Mouse (Mus musculus) heart, embryonic 16.5 days (tissue): ENCODE measurements around the gene Ppp1r14a. TPM values are rescaled to one million over a fixed set of nuclear protein-coding genes. Genes with fewer than 3 reads are reported as not detected.

Experiments used
- ATAC-seq: fragments of 200-750 bp; cut with Nextera tagmentation; replicated peaks from 2 replicates; pipeline ENCODE4 v1.8.0; 2017; ENCODE audit warnings: moderate number of reproducible peaks; ENCODE audit not compliant: insufficient read depth, low FRiP score; ENCODE audit errors: extremely low read depth
- H3K27ac ChIP-seq: fragments of 300-500 bp; sonication (generic); 2 replicates; pipeline ENCODE4 v1.5.1; 2014; ENCODE audit warnings: mild to moderate bottlenecking, low read length, control low read depth, moderate library complexity
- H3K27me3 ChIP-seq: fragments of 300-500 bp; sonication (generic); 2 replicates; pipeline ENCODE4 v1.6.1; 2014; ENCODE audit warnings: low read length, mixed read lengths; ENCODE audit not compliant: control insufficient read depth, insufficient read depth
- H3K36me3 ChIP-seq: fragments of 300-500 bp; sonication (generic); 2 replicates; pipeline ENCODE4 v1.6.1; 2014; ENCODE audit not compliant: control insufficient read depth, insufficient read depth
- H3K4me1 ChIP-seq: fragments of 300-500 bp; sonication (generic); 2 replicates; pipeline ENCODE4 v1.6.1; 2014; ENCODE audit warnings: low read length, mixed read lengths; ENCODE audit not compliant: control insufficient read depth, insufficient read depth
- H3K4me2 ChIP-seq: fragments of 300-500 bp; sonication (generic); 2 replicates; pipeline ENCODE4 v1.6.1; 2014; ENCODE audit warnings: low read depth, mild to moderate bottlenecking, control low read depth, low read length
- H3K4me3 ChIP-seq: fragments of 300-500 bp; sonication (generic); 2 replicates; pipeline ENCODE4 v1.5.1; 2014; ENCODE audit warnings: mild to moderate bottlenecking, control low read depth, low read length
- H3K9ac ChIP-seq: fragments of 300-500 bp; sonication (generic); 2 replicates; pipeline ENCODE4 v1.6.1; 2014; ENCODE audit warnings: low read length, control low read depth
- H3K9me3 ChIP-seq: fragments of 300-500 bp; sonication (generic); replicated peaks from 2 replicates; pipeline ENCODE4 v1.6.1; 2016; ENCODE audit warnings: low read length; ENCODE audit not compliant: control insufficient read depth
- WGBS: fragments of 180-500 bp; shearing (Covaris S2); extraction: QIAGEN DNeasy Blood & Tissue Kit; methylation state at CpG from one replicate; pipeline ENCODE4 v1.1.7; 2014; 5-methylcytosine and 5-hydroxymethylcytosine counted together
- polyA plus RNA-seq: library from polyadenylated mRNA; unstranded; fragments of >200 nt; fragmentation: Nextera tagmentation; extraction: Ambion mirVana; gene quantifications from 2 replicates; pipeline ENCODE4 v1.2.1, GENCODE M21; 2015

Ppp1r14a gene
- polyA plus RNA-seq, 1 experiment from 2014 or later, result 14.2 TPM

GRCm38 (mm10) chr7:29305263-29305988, 16.3 kb downstream of the Ppp1r14a start:
- Histone ChIP-seq H3K27me3 (peaks cover 59% of the 10 kb centered on the region), H3K36me3 (no peaks in the 10 kb centered on the region), H3K9ac (0 out of 2 replicates have a peak overlapping the region, but pooled peaks have one; percentile 16), H3K9me3 (no peaks in the 10 kb centered on the region), H3K4me1 (peaks cover 27% of the 10 kb centered on the region), H3K27ac (no peak overlapping the region), H3K4me2 (peak overlapping the region; percentile 91), H3K4me3 (peak overlapping the region; percentile 61)
- WGBS, result 27% methylated on average over 9 of the region's 9 CpGs
- no peak for ATAC-seq

GRCm38 (mm10) chr7:29306108-29306507, 17.0 kb downstream of the Ppp1r14a start:
- H3K4me1 ChIP-seq, result peaks cover 27% of the 10 kb centered on the region
- no peak overlapping the region for H3K4me3 ChIP-seq
- WGBS, result 56% methylated on average over 7 of the region's 7 CpGs
- H3K36me3 ChIP-seq, result no peaks in the 10 kb centered on the region
- no peak overlapping the region for H3K9ac ChIP-seq
- ATAC-seq, result no peak
- peaks cover 66% of the 10 kb centered on the region for H3K27me3 ChIP-seq
- H3K27ac ChIP-seq, result no peak overlapping the region
- no peak overlapping the region for H3K4me2 ChIP-seq
- no peaks in the 10 kb centered on the region for H3K9me3 ChIP-seq

DNA sequence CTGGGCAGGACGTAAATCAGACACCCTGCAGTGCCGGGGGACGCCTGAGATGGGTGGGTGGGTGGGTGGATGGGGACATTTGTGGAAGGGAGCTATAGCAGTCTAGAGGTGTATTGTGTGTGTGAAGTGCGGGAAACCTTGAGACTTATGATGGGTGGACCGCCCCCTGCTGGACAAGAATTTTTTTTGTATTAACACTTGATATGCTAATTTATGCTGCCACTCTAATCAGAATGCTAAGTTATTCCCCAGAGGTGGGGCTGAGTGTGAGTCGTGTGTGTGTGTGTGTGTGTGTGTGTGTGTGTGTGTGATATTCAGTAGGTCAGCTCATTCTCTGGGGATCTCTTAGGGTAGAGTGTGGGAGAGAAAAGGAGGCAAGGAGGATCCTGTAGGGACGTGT, 17.5 kb downstream of the Ppp1r14a start:
- H3K4me3 ChIP-seq, result no peak overlapping the region
- H3K27ac ChIP-seq, result no peak overlapping the region
- H3K9me3 ChIP-seq, result no peaks in the 10 kb centered on the region
- no peak overlapping the region for H3K4me2 ChIP-seq
- H3K4me1 ChIP-seq, result peaks cover 27% of the 10 kb centered on the region
- H3K36me3 ChIP-seq, result no peaks in the 10 kb centered on the region
- H3K9ac ChIP-seq, result no peak overlapping the region
- ATAC-seq, result no peak
- peaks cover 71% of the 10 kb centered on the region for H3K27me3 ChIP-seq
- WGBS, result 29% methylated on average over 7 of the region's 7 CpGs

- peak overlapping the region; percentile 71 for H3K9ac ChIP-seq
- peaks cover 64% of the 10 kb centered on the region for H3K27me3 ChIP-seq
- H3K9me3 ChIP-seq, result no peaks in the 10 kb centered on the region
- no peak overlapping the region for H3K27ac ChIP-seq
- H3K4me3 ChIP-seq, result peak overlapping the region; percentile 72
- peak overlapping the region; percentile 99 for H3K4me2 ChIP-seq
- H3K4me1 ChIP-seq, result peaks cover 27% of the 10 kb centered on the region
- 1% methylated on average over 42 of the region's 42 CpGs for WGBS
- peak; percentile 87 for ATAC-seq
- H3K36me3 ChIP-seq, result no peaks in the 10 kb centered on the region
Observed at GRCm38 (mm10) chr7:29307350-29308104, 18.4 kb downstream of the Ppp1r14a start.

GRCm38 (mm10) chr7:29309221-29309721, 20.2 kb downstream of the Ppp1r14a start:
- Histone ChIP-seq H3K4me1 (peaks cover 23% of the 10 kb centered on the region), H3K36me3 (no peaks in the 10 kb centered on the region), H3K27ac (no peak overlapping the region), H3K4me3 (peak overlapping the region; percentile 53), H3K9me3 (no peaks in the 10 kb centered on the region), H3K27me3 (peaks cover 47% of the 10 kb centered on the region), H3K9ac (peak overlapping the region; percentile 44), H3K4me2 (peak overlapping the region; percentile 80)
- ATAC-seq, result no peak
- WGBS, result under 1% methylated on average over 36 of the region's 36 CpGs

DNA sequence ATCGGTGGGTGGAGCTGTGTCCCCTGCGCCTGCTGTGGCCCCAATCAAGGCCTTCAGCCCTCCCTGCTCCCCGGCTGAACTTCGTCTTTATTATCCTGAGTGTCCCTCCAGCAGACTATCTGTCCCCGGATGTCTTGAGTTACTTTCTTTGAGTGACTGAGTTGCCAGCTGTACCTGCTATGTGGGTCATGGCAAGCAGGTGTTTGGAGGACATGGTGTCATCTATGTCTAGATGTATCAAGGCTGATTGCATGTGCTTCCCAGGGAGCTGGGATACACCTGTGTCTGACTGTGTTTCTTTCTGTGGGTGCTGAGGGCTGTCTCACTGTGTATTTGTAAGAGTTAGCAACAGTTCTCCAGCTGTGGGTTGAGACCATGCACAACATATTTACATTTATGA, 20.6 kb downstream of the Ppp1r14a start:
- 6% methylated on average over 5 of the region's 5 CpGs for WGBS
- Histone ChIP-seq H3K9me3 (no peaks in the 10 kb centered on the region), H3K9ac (peak overlapping the region; percentile 44), H3K36me3 (no peaks in the 10 kb centered on the region), H3K27ac (no peak overlapping the region), H3K4me3 (peak overlapping the region; percentile 53), H3K4me2 (peak overlapping the region; percentile 80), H3K4me1 (peaks cover 19% of the 10 kb centered on the region), H3K27me3 (peaks cover 42% of the 10 kb centered on the region)
- ATAC-seq, result no peak

DNA sequence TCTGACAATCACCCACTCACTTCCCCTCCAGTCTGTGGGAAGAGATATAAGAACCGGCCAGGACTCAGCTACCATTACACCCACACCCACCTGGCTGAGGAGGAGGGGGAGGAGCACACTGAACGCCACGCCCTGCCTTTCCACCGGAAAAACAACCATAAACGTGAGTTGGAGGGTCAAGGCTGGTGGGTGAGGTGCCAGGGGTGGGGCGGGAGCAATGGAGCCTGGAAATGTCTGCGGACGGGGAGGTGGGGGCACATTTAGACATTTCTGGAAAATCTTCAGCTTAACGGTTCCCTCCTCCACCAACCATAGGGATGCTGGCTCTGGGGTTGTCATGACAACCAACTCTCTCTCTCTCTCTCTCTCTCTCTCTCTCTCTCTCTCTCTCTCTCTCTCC, 23.9 kb downstream of the Ppp1r14a start:
- H3K9ac ChIP-seq, result no peak overlapping the region
- no peak overlapping the region for H3K27ac ChIP-seq
- H3K27me3 ChIP-seq, result peaks cover 32% of the 10 kb centered on the region
- no peak overlapping the region for H3K4me2 ChIP-seq
- no peak overlapping the region for H3K4me3 ChIP-seq
- WGBS, result 54% methylated on average over 9 of the region's 9 CpGs
- H3K36me3 ChIP-seq, result no peaks in the 10 kb centered on the region
- H3K9me3 ChIP-seq, result no peaks in the 10 kb centered on the region
- no peak for ATAC-seq
- peaks cover 22% of the 10 kb centered on the region for H3K4me1 ChIP-seq

DNA sequence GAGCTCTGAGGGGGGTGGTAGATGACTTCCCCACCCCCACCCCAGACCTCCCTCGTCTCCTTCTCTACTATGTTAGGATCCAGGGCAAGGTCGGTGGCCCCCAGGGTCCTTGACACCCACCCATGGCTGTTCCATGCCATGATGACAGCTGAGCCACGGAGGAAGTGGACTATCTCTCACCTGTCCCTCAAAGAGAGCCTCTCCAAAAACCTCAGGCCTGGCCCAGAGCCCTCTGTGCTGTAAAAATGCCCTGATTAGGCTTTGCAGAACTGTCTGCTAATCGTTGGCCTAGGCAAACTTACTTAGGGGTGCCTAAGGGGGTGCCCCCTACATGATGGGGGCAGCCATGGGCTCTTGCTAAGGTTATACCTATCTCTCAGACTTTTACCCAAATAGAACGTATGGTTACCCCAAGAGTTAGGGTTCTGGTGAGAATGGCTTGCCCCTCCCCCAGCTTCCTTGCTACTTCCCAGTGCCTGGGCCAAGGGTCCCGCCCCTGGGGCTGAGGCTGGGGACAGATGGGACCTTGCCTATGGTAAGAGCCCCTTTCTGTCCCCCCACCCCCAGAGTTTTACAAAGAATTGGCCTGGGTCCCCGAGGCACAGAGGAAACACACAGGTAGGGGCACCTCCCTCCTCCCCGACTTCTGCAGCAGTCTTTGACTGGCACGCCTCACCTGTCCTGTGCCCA, 24.6 kb downstream of the Ppp1r14a start:
- Histone ChIP-seq H3K4me2 (no peak overlapping the region), H3K27me3 (peaks cover 31% of the 10 kb centered on the region), H3K36me3 (no peaks in the 10 kb centered on the region), H3K27ac (no peak overlapping the region), H3K9ac (no peak overlapping the region), H3K4me3 (no peak overlapping the region), H3K4me1 (peaks cover 25% of the 10 kb centered on the region), H3K9me3 (no peaks in the 10 kb centered on the region)
- WGBS, result 56% methylated on average over 9 of the region's 9 CpGs
- no peak for ATAC-seq
